7 mouse cellular contexts compared by ENCODE assay signal in genomic region chr11:75653781-75654470, GRCm38 (mm10). TPM values are rescaled to one million over a fixed set of nuclear protein-coding genes. Genes with fewer than 3 reads are reported as not detected.
A peak's percentile ranks its signal among the peaks of the same experiment; 100 is the strongest.
DNase-seq lines count a peak whose midpoint lies in the region; ATAC-seq and TF ChIP-seq lines count a peak whose summit lies in the region.

No protein-coding gene starts in this region.

- peak overlapping the region; percentile 87 for H3K4me2 ChIP-seq in forebrain, postnatal 0 days (ENCODE audit: low read depth)
- peak overlapping the region; percentile 70 for H3K4me2 ChIP-seq in hindbrain, embryonic 13.5 days
- H3K4me2 ChIP-seq in midbrain, embryonic 11.5 days = peak overlapping the region; percentile 80

- H3K36me3 ChIP-seq in forebrain, postnatal 0 days (ENCODE audit: insufficient read depth) = no peaks in the 10 kb centered on the region
- no peaks in the 10 kb centered on the region for H3K36me3 ChIP-seq in hindbrain, embryonic 13.5 days
- peaks cover 7% of the 10 kb centered on the region for H3K36me3 ChIP-seq in limb, embryonic 10.5 days
- no peaks in the 10 kb centered on the region for H3K36me3 ChIP-seq in midbrain, embryonic 11.5 days (ENCODE audit: control insufficient read depth, insufficient read depth, low read length)

- peak; percentile 34; the same call in 1 of the 2 replicates for ATAC-seq in forebrain, postnatal 0 days
- ATAC-seq in hindbrain, embryonic 13.5 days (ENCODE audit: low FRiP score) = peak; percentile 46; the same call in 1 of the 2 replicates
- peak; percentile 79 for ATAC-seq in midbrain, embryonic 11.5 days (ENCODE audit: low FRiP score)

- peaks cover 24% of the 10 kb centered on the region for H3K4me1 ChIP-seq in cerebellum, adult 2 months (ENCODE audit: control insufficient read depth, insufficient read depth, low read length)
- peaks cover 14% of the 10 kb centered on the region for H3K4me1 ChIP-seq in forebrain, postnatal 0 days (ENCODE audit: insufficient read depth)
- peaks cover 52% of the 10 kb centered on the region for H3K4me1 ChIP-seq in hindbrain, embryonic 13.5 days (replicated peaks)
- H3K4me1 ChIP-seq in limb, embryonic 10.5 days = peaks cover 71% of the 10 kb centered on the region
- peaks cover 20% of the 10 kb centered on the region for H3K4me1 ChIP-seq in midbrain, embryonic 11.5 days (ENCODE audit: control insufficient read depth, insufficient read depth, low read length)

- 2% methylated on average over 45 of the region's 45 CpGs for WGBS in cerebellum, adult 2 months
- 3% methylated on average over 42 of the region's 45 CpGs for WGBS in forebrain, postnatal 0 days
- whole genome bisulfite sequencing in hindbrain, embryonic 13.5 days = 2% methylated on average over 43 of the region's 45 CpGs
- 1% methylated on average over 45 of the region's 45 CpGs for WGBS in limb, embryonic 10.5 days
- whole genome bisulfite sequencing in midbrain, embryonic 11.5 days = under 1% methylated on average over 43 of the region's 45 CpGs

- H3K9me3 ChIP-seq in forebrain, postnatal 0 days (ENCODE audit: low read length) = no peaks in the 10 kb centered on the region
- no peaks in the 10 kb centered on the region for H3K9me3 ChIP-seq in hindbrain, embryonic 13.5 days
- no peaks in the 10 kb centered on the region for H3K9me3 ChIP-seq in limb, embryonic 10.5 days (replicated peaks)
- no peaks in the 10 kb centered on the region for H3K9me3 ChIP-seq in midbrain, embryonic 11.5 days (ENCODE audit: control insufficient read depth, low read length)

- H3K4me3 ChIP-seq in cerebellum, adult 2 months (replicated peaks; ENCODE audit: insufficient read depth, low read depth, low read length) = peak overlapping the region; percentile 61
- peak overlapping the region; percentile 38 for H3K4me3 ChIP-seq in forebrain, postnatal 0 days (ENCODE audit: low read depth, low read length)
- H3K4me3 ChIP-seq in hindbrain, embryonic 13.5 days = peak overlapping the region; percentile 45
- H3K4me3 ChIP-seq in limb, embryonic 10.5 days = peak overlapping the region; percentile 69
- peak overlapping the region; percentile 48 for H3K4me3 ChIP-seq in midbrain, embryonic 11.5 days (ENCODE audit: low read depth, low read length)

- peak overlapping the region; percentile 47 for H3K9ac ChIP-seq in forebrain, postnatal 0 days
- peak overlapping the region; percentile 65 for H3K9ac ChIP-seq in hindbrain, embryonic 13.5 days
- H3K9ac ChIP-seq in midbrain, embryonic 11.5 days (ENCODE audit: low read length) = peak overlapping the region; percentile 55

- H3K27ac ChIP-seq in cerebellum, adult 2 months (ENCODE audit: insufficient read depth, low read length) = peak overlapping the region; percentile 8; the same call in 1 of the 2 replicates
- H3K27ac ChIP-seq in forebrain, postnatal 0 days (ENCODE audit: low read depth, low read length) = no peak overlapping the region
- H3K27ac ChIP-seq in hindbrain, embryonic 13.5 days = no peak overlapping the region
- peak overlapping the region; percentile 80 for H3K27ac ChIP-seq in limb, embryonic 10.5 days
- H3K27ac ChIP-seq in midbrain, embryonic 11.5 days (ENCODE audit: low read depth, low read length) = no peak overlapping the region

- no peaks in the 10 kb centered on the region for H3K27me3 ChIP-seq in cerebellum, adult 2 months (ENCODE audit: control insufficient read depth, insufficient read depth, low read length)
- H3K27me3 ChIP-seq in forebrain, postnatal 0 days (ENCODE audit: insufficient read depth, low read length) = no peaks in the 10 kb centered on the region
- peaks cover 61% of the 10 kb centered on the region for H3K27me3 ChIP-seq in hindbrain, embryonic 13.5 days
- peaks cover 52% of the 10 kb centered on the region for H3K27me3 ChIP-seq in limb, embryonic 10.5 days (ENCODE audit: low read depth, poor library complexity, severe bottlenecking)
- peaks cover 33% of the 10 kb centered on the region for H3K27me3 ChIP-seq in midbrain, embryonic 11.5 days (ENCODE audit: control insufficient read depth, insufficient read depth, low read length)

- DNase-seq in T-cell, adult 2 months (ENCODE audit: low spot score) = peak; percentile 48
- DNase-seq in cerebellum, adult 2 months = peak; percentile 75 to 78
- peak; percentile 42 for DNase-seq in forebrain, postnatal 0 days
- peak; percentile 87 for DNase-seq in limb, embryonic 10.5 days (ENCODE audit: low spot score)
- peak; percentile 97 for DNase-seq in midbrain, embryonic 11.5 days (ENCODE audit: low spot score, missing footprints)
- peak; percentile 79 for DNase-seq in spleen, adult 12 weeks (ENCODE audit: low spot score)

- no peak for TF ChIP-seq CTCF in cerebellum, adult 2 months (IDR thresholded peaks at IDR 0.05; ENCODE audit: borderline replicate concordance, insufficient read depth, low read depth, low read length)
- no peak; the same call in 1 of the 2 replicates for TF ChIP-seq CTCF in forebrain, postnatal 0 days (IDR thresholded peaks at IDR 0.05; ENCODE audit: low read depth)

- no peak for TF ChIP-seq POLR2A in cerebellum, adult 2 months (IDR thresholded peaks at IDR 0.05; ENCODE audit: borderline replicate concordance, insufficient read depth, low read length)

RNA-seq across cellular contexts. Expression of gene Myo1c, which starts 3.6 kb away (rescaled TPM):
- polyA plus RNA-seq in cerebellum, adult 2 months (2012; rRNA removed) = 26.9 and 28.5 TPM in 2 replicates
- 17.5 and 21.0 TPM in 2 replicates for total RNA-seq in forebrain, postnatal 0 days (2014; rRNA removed)
- 6.5 and 8.2 TPM in 2 replicates for polyA plus RNA-seq in forebrain, postnatal 0 days (2015; fragmentation: Nextera tagmentation; extraction: Ambion mirVana)
- polyA plus RNA-seq in hindbrain, embryonic 13.5 days (2015; fragmentation: Nextera tagmentation; extraction: Ambion mirVana) = 8.8 and 9.6 TPM in 2 replicates
- 19.7 and 20.2 TPM in 2 replicates for polyA plus RNA-seq in limb, embryonic 10.5 days (2016; fragmentation: Nextera tagmentation; extraction: Ambion mirVana)
- polyA plus RNA-seq in midbrain, embryonic 11.5 days (2014; fragmentation: Nextera tagmentation; extraction: Ambion mirVana) = 9.8 and 10.2 TPM in 2 replicates

RNA-seq across cellular contexts. Expression of gene Inpp5k, which starts 23.1 kb away (rescaled TPM):
- polyA plus RNA-seq in cerebellum, adult 2 months (2012; rRNA removed) = 81.3 and 87.4 TPM in 2 replicates
- 52.4 and 57.4 TPM in 2 replicates for total RNA-seq in forebrain, postnatal 0 days (2014; rRNA removed)
- 50.2 and 50.7 TPM in 2 replicates for polyA plus RNA-seq in forebrain, postnatal 0 days (2015; fragmentation: Nextera tagmentation; extraction: Ambion mirVana)
- 38.8 and 41.2 TPM in 2 replicates for polyA plus RNA-seq in hindbrain, embryonic 13.5 days (2015; fragmentation: Nextera tagmentation; extraction: Ambion mirVana)
- 14.4 and 17.6 TPM in 2 replicates for polyA plus RNA-seq in limb, embryonic 10.5 days (2016; fragmentation: Nextera tagmentation; extraction: Ambion mirVana)
- polyA plus RNA-seq in midbrain, embryonic 11.5 days (2014; fragmentation: Nextera tagmentation; extraction: Ambion mirVana) = 23.7 and 25.6 TPM in 2 replicates

RNA-seq across cellular contexts. Expression of gene Crk, which starts 25.1 kb away (rescaled TPM):
- polyA plus RNA-seq in cerebellum, adult 2 months (2012; rRNA removed) = 80.6 and 83.1 TPM in 2 replicates
- 88.7 and 89.8 TPM in 2 replicates for total RNA-seq in forebrain, postnatal 0 days (2014; rRNA removed)
- polyA plus RNA-seq in forebrain, postnatal 0 days (2015; fragmentation: Nextera tagmentation; extraction: Ambion mirVana) = 90.9 and 93.4 TPM in 2 replicates
- polyA plus RNA-seq in hindbrain, embryonic 13.5 days (2015; fragmentation: Nextera tagmentation; extraction: Ambion mirVana) = 120 TPM in 2 replicates
- polyA plus RNA-seq in limb, embryonic 10.5 days (2016; fragmentation: Nextera tagmentation; extraction: Ambion mirVana) = 105 and 123 TPM in 2 replicates
- 128 and 130 TPM in 2 replicates for polyA plus RNA-seq in midbrain, embryonic 11.5 days (2014; fragmentation: Nextera tagmentation; extraction: Ambion mirVana)

Comparison
In these comparisons a context has a peak if more than half of its experiments do, and no peak if none do; other contexts are left out.
1. DNase-seq: peak in every context shown above with its lines; median percentile 97 in midbrain, embryonic 11.5 days; 87 in limb, embryonic 10.5 days; 79 in spleen, adult 12 weeks; 76 in cerebellum, adult 2 months; 48 in T-cell, adult 2 months; 42 in forebrain, postnatal 0 days.
2. H3K27ac ChIP-seq: peak in cerebellum, adult 2 months (single experiment) and limb, embryonic 10.5 days (single experiment); none in forebrain, postnatal 0 days (single experiment), hindbrain, embryonic 13.5 days (single experiment) and midbrain, embryonic 11.5 days (single experiment).
3. Peak in every context shown above with its lines, with median percentiles within 50 percentile points of each other: H3K4me3 ChIP-seq, ATAC-seq, H3K4me2 ChIP-seq and H3K9ac ChIP-seq.